Mouse (Mus musculus) liver, embryonic 16.5 days (tissue): ENCODE measurements at regions not wholly inside any gene's neighbourhood (a gene's known extent, or its start where the extent isn't known, plus 50 kb on each side); places are given as distances from the start of the nearest gene placed in this dataset.

Source experiments
- ATAC-seq: fragments of 200-750 bp; cut with Nextera tagmentation; 2 replicates; pipeline ENCODE4 v1.8.0; 2017; ENCODE audit warnings: low read depth, mild to moderate bottlenecking, moderate number of reproducible peaks, moderate library complexity
- H3K27ac ChIP-seq: fragments of 300-500 bp; sonication (generic); 2 replicates; pipeline ENCODE4 v1.5.1; 2014; ENCODE audit warnings: mild to moderate bottlenecking, low read length
- H3K27me3 ChIP-seq: fragments of 300-500 bp; sonication (generic); 2 replicates; pipeline ENCODE4 v1.6.1; 2014; ENCODE audit warnings: low read depth, low read length, mixed read lengths; ENCODE audit not compliant: control insufficient read depth, insufficient read depth
- H3K36me3 ChIP-seq: fragments of 300-500 bp; sonication (generic); 2 replicates; pipeline ENCODE4 v1.6.1; 2014; ENCODE audit warnings: mild to moderate bottlenecking; ENCODE audit not compliant: control insufficient read depth, insufficient read depth
- H3K4me1 ChIP-seq: fragments of 300-500 bp; sonication (generic); 2 replicates; pipeline ENCODE4 v1.6.1; 2014; ENCODE audit warnings: low read depth, low read length, mixed read lengths; ENCODE audit not compliant: control insufficient read depth
- H3K4me2 ChIP-seq: fragments of 300-500 bp; sonication (generic); 2 replicates; pipeline ENCODE4 v1.6.1; 2014; ENCODE audit warnings: low read depth, low read length, mixed read lengths
- H3K4me3 ChIP-seq: fragments of 300-500 bp; sonication (generic); 2 replicates; pipeline ENCODE4 v1.5.1; 2014; ENCODE audit warnings: low read depth, mild to moderate bottlenecking, low read length
- H3K9ac ChIP-seq: fragments of 300-500 bp; sonication (generic); 2 replicates; pipeline ENCODE4 v1.6.1; 2014; ENCODE audit warnings: low read depth, low read length
- H3K9me3 ChIP-seq: fragments of 300-500 bp; sonication (generic); replicated peaks from 2 replicates; pipeline ENCODE4 v1.6.1; 2016; ENCODE audit warnings: low read length; ENCODE audit not compliant: control insufficient read depth
- WGBS: fragments of 180-500 bp; shearing (Covaris S2); extraction: QIAGEN DNeasy Blood & Tissue Kit; methylation state at CpG from one replicate; pipeline ENCODE4 v1.1.7; 2014; ENCODE audit not compliant: insufficient replicate concordance; 5-methylcytosine and 5-hydroxymethylcytosine counted together

DNA sequence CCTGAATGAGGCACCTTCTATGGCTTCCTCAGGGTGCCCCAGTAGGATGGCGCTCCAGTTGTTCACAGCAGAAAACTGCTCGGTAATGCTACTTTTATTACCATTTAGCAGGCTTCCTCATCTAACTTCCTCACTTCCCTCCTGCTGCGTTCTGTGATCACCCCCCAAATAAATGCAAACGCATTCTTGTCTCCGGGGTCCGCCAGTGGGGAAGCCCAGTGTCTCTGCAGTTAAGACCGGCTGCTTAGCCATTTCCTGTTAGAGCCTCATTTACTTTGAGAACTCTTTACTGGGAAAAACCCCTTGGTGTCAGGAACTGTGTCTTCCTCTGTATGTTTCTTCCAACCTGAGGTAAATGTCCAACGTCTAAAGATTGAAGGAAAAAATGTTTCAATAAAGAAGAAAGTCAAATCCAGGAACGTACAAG lies 50.2 kb upstream of the Bbx start:
- Histone ChIP-seq H3K27ac (no peak overlapping the region), H3K4me2 (0 out of 2 replicates have a peak overlapping the region, but pooled peaks have one; percentile 4), H3K4me3 (no peak overlapping the region), H3K4me1 (no peaks in the 10 kb centered on the region), H3K36me3 (no peaks in the 10 kb centered on the region), H3K9ac (no peak overlapping the region), H3K9me3 (no peaks in the 10 kb centered on the region), H3K27me3 (no peaks in the 10 kb centered on the region)
- WGBS: 11% methylated on average over 9 of the region's 9 CpGs
- no peak for ATAC-seq
